Mouse (Mus musculus) ovary, adult 10 weeks (tissue): Measurements from ENCODE around the gene Cacybp. TPM values are rescaled to one million over a fixed set of nuclear protein-coding genes. Genes with fewer than 3 reads are reported as not detected.

Experiments used
- polyA plus RNA-seq: library from polyadenylated mRNA; stranded (reverse); fragments of 350-450 nt; fragmentation: Illumina TruSeq; extraction: RNeasy Lipid Tissue Mini Kit (QIAGEN cat#74804); gene quantifications from one replicate; pipeline ENCODE4 v1.2.3, GENCODE M21; 2014

Cacybp gene
- 384 TPM for polyA plus RNA-seq

DNA sequence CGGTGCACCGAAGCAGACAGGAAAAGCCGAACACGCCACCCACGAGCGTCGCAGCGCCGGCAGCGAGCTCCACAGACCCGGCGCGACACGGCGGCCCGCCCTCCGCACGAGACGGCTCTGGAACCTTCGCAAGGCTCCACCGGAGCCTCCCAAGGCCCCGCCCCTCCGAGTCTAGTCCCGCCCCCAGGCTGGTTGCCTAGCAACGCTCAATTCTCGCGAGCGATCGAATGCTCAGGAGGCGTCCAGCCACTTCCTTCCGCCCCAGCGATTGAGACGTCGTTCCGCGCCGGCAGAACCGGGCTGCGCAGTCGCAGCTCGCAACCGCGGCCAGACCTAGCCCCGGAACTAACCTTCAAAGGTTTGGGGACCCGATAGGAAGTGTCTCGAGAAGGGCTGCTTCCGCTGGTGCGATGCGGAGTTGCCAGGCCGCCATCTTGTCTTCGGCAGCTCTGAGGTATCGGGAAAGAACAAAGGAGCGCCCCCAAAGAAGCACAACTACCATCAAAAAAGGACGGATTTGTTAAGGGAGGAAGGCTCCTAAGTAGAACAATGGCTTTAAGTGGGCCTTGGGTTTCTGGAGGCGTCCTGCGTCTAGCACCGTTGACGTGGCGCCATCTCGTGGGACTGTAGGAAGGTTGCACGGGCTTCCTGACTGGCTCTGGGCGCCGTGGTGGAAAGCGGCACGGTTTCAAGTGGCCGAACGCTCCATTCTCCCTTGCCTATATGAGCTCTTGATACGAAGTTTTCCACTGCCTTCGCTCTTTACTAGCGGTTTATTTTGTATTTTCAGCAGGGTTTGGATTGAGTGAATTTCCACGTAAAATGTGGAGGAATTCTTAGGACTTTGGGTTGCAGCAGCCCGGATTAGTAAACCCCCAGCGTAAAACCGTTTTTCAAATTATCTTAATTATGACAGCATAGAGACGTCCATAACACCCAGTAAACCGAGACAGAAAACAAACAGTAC, at the start of gene Cacybp:
Gene Cacybp (minus strand): TSS at position 173 of the 967 bp plus-strand sequence.

DNA sequence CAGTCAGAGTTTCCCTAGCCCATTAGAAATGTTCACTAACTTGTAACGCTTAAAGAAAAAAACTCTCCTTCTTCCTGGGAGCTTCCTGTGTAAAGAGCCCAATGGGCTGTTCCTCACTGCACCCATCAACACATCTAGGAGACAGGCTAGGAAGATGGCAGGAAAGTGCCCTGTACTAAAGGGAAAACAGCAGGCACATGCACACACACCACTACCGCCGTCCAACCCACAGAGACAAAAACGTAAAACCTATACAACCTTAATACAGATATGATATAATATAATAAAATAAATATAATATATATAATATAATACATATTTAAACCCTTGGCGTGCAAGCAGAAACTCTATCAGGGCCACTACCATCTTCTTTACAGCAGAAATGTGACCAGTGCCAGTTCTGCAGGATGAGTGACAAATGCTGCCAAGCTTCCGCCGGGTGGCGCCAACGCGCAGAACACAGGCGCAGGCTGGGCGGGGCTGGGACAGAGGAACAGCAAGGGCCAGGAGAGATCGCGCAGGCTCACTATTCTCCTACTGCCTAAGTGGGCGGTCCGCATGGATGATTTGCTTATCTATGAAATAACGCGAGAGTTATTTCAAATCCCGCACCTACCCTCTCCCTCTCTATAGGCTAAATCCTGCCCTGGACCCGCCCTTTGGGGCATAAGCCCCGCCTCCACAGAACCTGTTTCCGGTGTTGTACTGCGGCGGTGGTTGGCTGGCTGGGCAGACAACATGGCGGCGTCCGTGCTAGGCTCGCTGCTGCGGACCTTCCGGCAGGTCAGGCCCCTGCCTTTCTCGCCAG, 17.9 kb downstream of the Cacybp start, which contains the start of gene Mrps14:
Gene Mrps14 (plus strand): TSS at position 687 of the 808 bp plus-strand sequence.

DNA sequence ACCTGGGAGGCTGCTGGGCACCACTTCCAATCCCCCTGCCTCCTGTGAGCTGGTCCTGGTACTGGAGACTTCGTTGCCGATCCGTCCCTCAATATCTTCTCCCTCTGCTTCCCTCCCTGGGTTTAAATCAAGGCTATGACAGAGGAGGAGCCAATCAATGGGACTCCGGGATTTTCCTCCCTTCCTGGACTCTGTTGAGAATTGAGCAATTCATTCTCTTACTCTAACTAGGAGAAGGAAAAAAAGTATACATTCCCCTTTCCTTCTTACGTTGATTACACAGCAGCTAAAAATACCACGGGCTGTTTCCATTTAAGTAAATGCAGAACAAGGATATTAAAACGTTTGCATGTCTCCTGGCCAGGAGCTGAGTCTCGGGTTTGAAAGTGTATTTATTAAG, 59.2 kb downstream of the Cacybp start, which contains the start of gene Tnn:
Gene Tnn (minus strand): TSS at position 101 of the 400 bp plus-strand sequence.

Other genes starting within 250 kb of the Cacybp start
- 13.5 TPM for gene 4930523C07Rik, start 168.5 kb downstream of the Cacybp start, polyA plus RNA-seq
- 0.20 TPM for gene Tnn, start 59.3 kb downstream of the Cacybp start, polyA plus RNA-seq
- gene Mrps14, start 17.7 kb downstream of the Cacybp start, polyA plus RNA-seq: 37.5 TPM